Mouse (Mus musculus): ENCODE measurements around the gene Prdx6b. TPM values are rescaled to one million over a fixed set of nuclear protein-coding genes. Genes with fewer than 3 reads are reported as not detected.

Gene Prdx6b
- polyA plus RNA-seq, 1 experiment from 2014 or later: not detected

Other genes starting within 250 kb of the Prdx6b start
- gene Pde1a, start 163.0 kb upstream of the Prdx6b start, polyA plus RNA-seq (2015; fragmentation: Nextera tagmentation; extraction: Ambion mirVana): 27.2 and 27.4 TPM in 2 replicates
- gene Dnajc10, start 23.0 kb downstream of the Prdx6b start, polyA plus RNA-seq (2015; fragmentation: Nextera tagmentation; extraction: Ambion mirVana): 48.2 and 50.9 TPM in 2 replicates
- 1.9 and 2.4 TPM in 2 replicates for gene Frzb, start 155.2 kb downstream of the Prdx6b start, polyA plus RNA-seq (2015; fragmentation: Nextera tagmentation; extraction: Ambion mirVana)

Measured in intestine, embryonic 16.5 days (tissue).